Mouse (Mus musculus) erythroblast, adult 5-6 weeks (primary cell): ENCODE results near the gene Asb5. TPM values are rescaled to one million over a fixed set of nuclear protein-coding genes. Genes with fewer than 3 reads are reported as not detected.
"Not testable (repeated sequence)": the region's sequence is repeated elsewhere in the genome, so short reads cannot be mapped to it uniquely, and the experiment has no call there.

Experiments
- ATAC-seq: replicated peaks from 2 replicates; pipeline ENCODE4 v1.8.0; 2016; ENCODE audit warnings: moderate number of reproducible peaks, mild to moderate bottlenecking, moderate TSS enrichment, inconsistent platforms; ENCODE audit not compliant: poor library complexity, low FRiP score, severe bottlenecking
- total RNA-seq, 2 experiments: library from RNA; stranded (forward) in 1 of 2; stranded (reverse) in 1 of 2; fragments of 150-400 nt in 1 of 2; fragments of 200-764, 138-1000 nt in 1 of 2; gene quantifications; 2 replicates each; pipeline versions ENCODE4 v1.2.3 to v1.2.4; 2015 to 2017; ENCODE audit warnings: low replicate concordance in 2 of 2

Asb5 gene
- total RNA-seq, 2 experiments from 2014 or later: not detected

DNA sequence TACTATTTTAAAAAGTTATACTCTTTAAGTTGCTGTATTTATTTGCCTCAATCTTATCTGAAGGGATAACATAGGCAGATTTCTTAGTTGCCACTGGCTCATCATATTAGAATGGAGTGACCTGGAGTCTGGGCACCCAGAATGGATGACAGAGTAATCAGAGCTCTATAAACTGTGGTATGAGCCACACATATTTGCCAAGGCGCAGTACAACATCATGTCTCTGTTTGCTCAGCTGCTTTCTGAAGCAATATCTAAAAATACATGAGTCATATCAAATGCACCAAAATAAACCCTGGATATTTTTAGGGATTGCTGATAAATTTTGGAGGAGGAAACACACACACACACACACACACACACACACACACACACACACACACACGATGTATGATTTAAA, 80.0 kb downstream of the Asb5 start:
- ATAC-seq: no peak

DNA sequence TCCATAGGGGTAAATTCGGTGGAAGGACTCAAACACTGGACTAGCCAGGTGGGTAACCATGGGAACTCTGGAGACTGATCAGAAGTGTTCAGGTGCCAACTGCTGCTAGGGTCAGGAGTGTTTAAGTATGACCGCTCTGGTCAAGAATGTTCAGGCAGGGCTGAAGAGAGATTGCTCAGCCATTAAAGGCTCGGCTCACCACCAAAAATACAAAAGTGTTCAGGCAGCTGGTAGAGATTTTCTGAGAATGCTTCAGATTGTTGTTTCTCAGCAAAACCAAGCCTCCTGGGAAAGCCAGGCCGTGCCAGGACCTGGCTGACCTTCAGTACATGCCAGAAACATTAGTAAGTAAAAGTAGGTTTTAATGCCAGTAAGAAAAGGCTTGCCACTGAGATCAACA, 80.9 kb downstream of the Asb5 start:
- ATAC-seq: no peak

DNA sequence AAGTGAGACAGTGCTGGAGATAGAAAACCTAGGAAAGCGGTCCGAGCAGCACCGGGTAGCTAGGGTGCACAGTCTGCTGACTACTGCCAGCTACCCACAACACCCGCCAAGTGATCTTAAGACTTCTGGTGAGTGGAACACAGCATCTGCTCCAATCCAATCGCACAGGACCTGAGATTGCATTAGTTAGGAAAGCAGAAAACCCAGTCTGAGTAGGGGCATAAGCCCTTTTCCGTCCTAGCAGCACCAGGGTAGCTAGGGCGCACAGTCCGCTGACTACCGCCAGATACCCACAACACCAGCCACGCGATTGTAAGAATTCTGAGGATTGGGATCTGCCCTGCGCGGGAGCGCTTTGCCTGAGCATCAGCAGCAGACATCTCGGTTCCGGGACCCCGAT, 87.3 kb downstream of the Asb5 start:
- ATAC-seq: not testable (repeated sequence)

Other genes with a start within 250 kb of the Asb5 start
- gene Spcs3, start 418 bp downstream of the Asb5 start, total RNA-seq (2015; ENCODE audit: low replicate concordance): 40.5 and 44.1 TPM in 2 replicates
- gene Spcs3, start 418 bp downstream of the Asb5 start, total RNA-seq (2017; ENCODE audit: low replicate concordance): 27.9 and 38.3 TPM in 2 replicates
- not detected in 2 replicates for gene Spata4, start 71.2 kb downstream of the Asb5 start, total RNA-seq (2015; ENCODE audit: low replicate concordance)
- gene Spata4, start 71.2 kb downstream of the Asb5 start, total RNA-seq (2017; ENCODE audit: low replicate concordance): not detected in 2 replicates